In genomic region chr1:172647236-172647635, GRCm38 (mm10) we compare ENCODE assay signal across 37 mouse cellular contexts. TPM values are rescaled to one million over a fixed set of nuclear protein-coding genes. Genes with fewer than 3 reads are reported as not detected.
DNase-seq lines count a peak whose midpoint lies in the region; ATAC-seq and TF ChIP-seq lines count a peak whose summit lies in the region.
"Had no signal": no experiment of that assay in that cellular context is flagged by ENCODE, and none has a peak within 500 bp of the region (broad histone marks: within the 10 kb centered on the region; RNA-seq: fewer than 3 reads in every experiment).

No protein-coding gene starts in this region.

- no peak overlapping the region for H3K9ac ChIP-seq in kidney, embryonic 15.5 days
- no peak overlapping the region for H3K9ac ChIP-seq in midbrain, embryonic 15.5 days
- H3K9ac ChIP-seq: embryonic facial prominence, embryonic 15.5 days; forebrain, embryonic 12.5 days; liver, embryonic 12.5 days; liver, postnatal 0 days; neural tube, embryonic 13.5 days; stomach, embryonic 15.5 days had no signal

- no peaks in the 10 kb centered on the region for H3K9me3 ChIP-seq in kidney, embryonic 15.5 days (replicated peaks)
- no peaks in the 10 kb centered on the region for H3K9me3 ChIP-seq in midbrain, embryonic 15.5 days
- no peaks in the 10 kb centered on the region for H3K9me3 ChIP-seq in midbrain, embryonic 10.5 days (replicated peaks)
- H3K9me3 ChIP-seq: embryonic facial prominence, embryonic 15.5 days; forebrain, embryonic 12.5 days; liver, embryonic 12.5 days; neural tube, embryonic 13.5 days; stomach, embryonic 15.5 days had no signal

- no peak overlapping the region for H3K4me2 ChIP-seq in kidney, embryonic 15.5 days
- H3K4me2 ChIP-seq in midbrain, embryonic 15.5 days = no peak overlapping the region
- H3K4me2 ChIP-seq: embryonic facial prominence, embryonic 15.5 days; forebrain, embryonic 12.5 days; liver, embryonic 12.5 days; neural tube, embryonic 13.5 days; stomach, embryonic 15.5 days had no signal

- WGBS in kidney, embryonic 15.5 days = 32% methylated on average over 4 of the region's 4 CpGs
- WGBS in midbrain, embryonic 15.5 days = 16% methylated on average over 4 of the region's 4 CpGs
- 38% methylated on average over 4 of the region's 4 CpGs for WGBS in midbrain, embryonic 10.5 days

- H3K27ac ChIP-seq in gastrocnemius, adult 2 months = peak overlapping the region; percentile 59; the same call in 1 of the 2 replicates
- no peak overlapping the region for H3K27ac ChIP-seq in kidney, embryonic 15.5 days
- H3K27ac ChIP-seq in midbrain, embryonic 15.5 days = no peak overlapping the region
- no peak overlapping the region for H3K27ac ChIP-seq in midbrain, embryonic 10.5 days (replicated peaks)
- H3K27ac ChIP-seq: embryonic facial prominence, embryonic 15.5 days; forebrain, embryonic 12.5 days; layer of hippocampus, adult 2 months; liver, embryonic 12.5 days; neural tube, embryonic 13.5 days; stomach, embryonic 15.5 days had no signal

- peaks cover 17% of the 10 kb centered on the region for H3K4me1 ChIP-seq in kidney, embryonic 15.5 days
- no peaks in the 10 kb centered on the region for H3K4me1 ChIP-seq in midbrain, embryonic 15.5 days
- H3K4me1 ChIP-seq in midbrain, embryonic 10.5 days = peaks cover 4% of the 10 kb centered on the region
- H3K4me1 ChIP-seq: embryonic facial prominence, embryonic 15.5 days; liver, embryonic 12.5 days; neural tube, embryonic 13.5 days; stomach, embryonic 15.5 days had no signal

- H3K4me3 ChIP-seq in gastrocnemius, adult 2 months = no peak overlapping the region
- H3K4me3 ChIP-seq in kidney, embryonic 15.5 days (replicated peaks) = no peak overlapping the region
- no peak overlapping the region for H3K4me3 ChIP-seq in midbrain, embryonic 15.5 days
- H3K4me3 ChIP-seq in midbrain, embryonic 10.5 days = no peak overlapping the region
- H3K4me3 ChIP-seq: embryonic facial prominence, embryonic 15.5 days; forebrain, embryonic 12.5 days; layer of hippocampus, adult 2 months; liver, embryonic 12.5 days; neural tube, embryonic 13.5 days; stomach, embryonic 15.5 days had no signal

- H3K27me3 ChIP-seq in kidney, embryonic 15.5 days = no peaks in the 10 kb centered on the region
- no peaks in the 10 kb centered on the region for H3K27me3 ChIP-seq in midbrain, embryonic 15.5 days (replicated peaks)
- no peaks in the 10 kb centered on the region for H3K27me3 ChIP-seq in midbrain, embryonic 10.5 days (ENCODE audit: low read depth, poor library complexity, severe bottlenecking)
- H3K27me3 ChIP-seq: embryonic facial prominence, embryonic 15.5 days; forebrain, embryonic 12.5 days; liver, embryonic 12.5 days; neural tube, embryonic 13.5 days; stomach, embryonic 15.5 days had no signal

- intact Hi-C loops in gastrocnemius, adult 2 months (cut with DNase I) = no loop called here

- peak; percentile 53 for ATAC-seq in kidney, embryonic 15.5 days (replicated peaks; ENCODE audit: low FRiP score)
- ATAC-seq in midbrain, embryonic 15.5 days (replicated peaks) = peak; percentile 59
- ATAC-seq: hindbrain, embryonic 16.5 days; liver, embryonic 12.5 days; liver, postnatal 0 days had no signal

- no peak for TF ChIP-seq CTCF in gastrocnemius, adult 2 months (IDR thresholded peaks at IDR 0.05)

- DNase-seq in gastrocnemius, adult 2 months = peak; percentile 43
- DNase-seq in gastrocnemius, adult 8-10 months (ENCODE audit: low spot score in 2 of 2) = no peak
- DNase-seq in kidney, adult 11 months = no peak
- DNase-seq in midbrain, embryonic 10.5 days (ENCODE audit: low spot score) = no peak
- no peak for DNase-seq in spleen, postnatal 36 days (ENCODE audit: low spot score in 2 of 2)
- DNase-seq: adrenal gland, postnatal 14 days; cerebellum, adult 11-12 months; cerebellum, adult 9-11 months; embryo, embryonic 11 days; kidney, adult 2 months; kidney, postnatal 25 days; liver, postnatal 0 days; lung, postnatal 36 days; retina, postnatal 1 day; right cerebral cortex, postnatal 14 days had no signal

- no peaks in the 10 kb centered on the region for H3K36me3 ChIP-seq in kidney, embryonic 15.5 days
- no peaks in the 10 kb centered on the region for H3K36me3 ChIP-seq in midbrain, embryonic 15.5 days (replicated peaks)
- H3K36me3 ChIP-seq in midbrain, embryonic 10.5 days = no peaks in the 10 kb centered on the region
- H3K36me3 ChIP-seq: embryonic facial prominence, embryonic 15.5 days; forebrain, embryonic 12.5 days; liver, embryonic 12.5 days; neural tube, embryonic 13.5 days; stomach, embryonic 15.5 days had no signal

RNA-seq across cellular contexts. Expression of gene Dusp23, which starts 14.5 kb away (rescaled TPM):
- 10 to 100 TPM; 32.4 to 33.4 TPM for total RNA-seq in gastrocnemius, adult 2 months (2021)
- total RNA-seq in gastrocnemius, adult 8-10 months (2022) = 10 to 100 TPM; 28.1 to 33.7 (median 33.5) TPM
- polyA plus RNA-seq in kidney, embryonic 15.5 days (2015; fragmentation: Nextera tagmentation; extraction: Ambion mirVana) = 15.4 and 17.2 TPM in 2 replicates
- polyA plus RNA-seq in midbrain, embryonic 15.5 days (2015; fragmentation: Nextera tagmentation; extraction: Ambion mirVana) = 6.4 and 6.8 TPM in 2 replicates
- 9.1 and 9.5 TPM in 2 replicates for polyA plus RNA-seq in midbrain, embryonic 10.5 days (2016; fragmentation: Nextera tagmentation; extraction: Ambion mirVana)

RNA-seq across cellular contexts. Expression of gene Fcrl6, which starts 44.9 kb away (rescaled TPM):
- total RNA-seq in gastrocnemius, adult 2 months (2021) = not detected
- not detected for total RNA-seq in gastrocnemius, adult 8-10 months (2022)
- polyA plus RNA-seq in kidney, embryonic 15.5 days (2015; fragmentation: Nextera tagmentation; extraction: Ambion mirVana) = not detected in 2 replicates
- polyA plus RNA-seq in midbrain, embryonic 15.5 days (2015; fragmentation: Nextera tagmentation; extraction: Ambion mirVana) = 0.17 and 0.19 TPM in 2 replicates
- polyA plus RNA-seq in midbrain, embryonic 10.5 days (2016; fragmentation: Nextera tagmentation; extraction: Ambion mirVana) = 0.22 and 0.42 TPM in 2 replicates
- total RNA-seq: adrenal gland, postnatal 14 days; gastrocnemius, postnatal 4 days; heart, adult 8-10 months; heart, postnatal 25 days; layer of hippocampus, adult 2 months; layer of hippocampus, postnatal 25 days; left cerebral cortex, adult 8-10 months; left cerebral cortex, postnatal 36 days; megakaryocyte, adult 5-6 weeks; MEL had no signal
- polyA plus RNA-seq: intestine, embryonic 14.5 days; kidney, adult 2 months; liver, embryonic 12.5 days; lung, embryonic 16.5 days; small intestine, adult 2 months; stomach, embryonic 15.5 days had no signal

RNA-seq across cellular contexts. Expression of gene Crp, which starts 50.6 kb away (rescaled TPM):
- under 1 TPM in 1 of 2 experiments, not detected in 1; 0.14 TPM for total RNA-seq in gastrocnemius, adult 2 months (2021)
- total RNA-seq in gastrocnemius, adult 8-10 months (2022) = under 1 TPM in 2 of 4 experiments, not detected in 2; 0.15 to 0.22 TPM
- polyA plus RNA-seq in kidney, embryonic 15.5 days (2015; fragmentation: Nextera tagmentation; extraction: Ambion mirVana) = 0.82 and 1.0 TPM in 2 replicates
- 0.13 TPM in 1 of 2 replicates, not detected in the other for polyA plus RNA-seq in midbrain, embryonic 15.5 days (2015; fragmentation: Nextera tagmentation; extraction: Ambion mirVana)
- not detected in 2 replicates for polyA plus RNA-seq in midbrain, embryonic 10.5 days (2016; fragmentation: Nextera tagmentation; extraction: Ambion mirVana)
- total RNA-seq: heart, adult 8-10 months; heart, postnatal 25 days; layer of hippocampus, adult 2 months; layer of hippocampus, postnatal 25 days; left cerebral cortex, adult 8-10 months; left cerebral cortex, postnatal 36 days; megakaryocyte, adult 5-6 weeks; MEL had no signal
- polyA plus RNA-seq: embryonic facial prominence, embryonic 15.5 days; forebrain, embryonic 12.5 days; hindbrain, embryonic 11.5 days; hindbrain, embryonic 16.5 days; kidney, adult 2 months; limb, embryonic 14.5 days; small intestine, adult 2 months had no signal

RNA-seq across cellular contexts. Expression of gene Slamf8, which starts 56.9 kb away (rescaled TPM):
- under 1 TPM in 1 of 2 experiments, not detected in 1; 0.14 TPM for total RNA-seq in gastrocnemius, adult 2 months (2021)
- not detected for total RNA-seq in gastrocnemius, adult 8-10 months (2022)
- 0.10 and 0.17 TPM in 2 replicates for polyA plus RNA-seq in kidney, embryonic 15.5 days (2015; fragmentation: Nextera tagmentation; extraction: Ambion mirVana)
- not detected in 2 replicates for polyA plus RNA-seq in midbrain, embryonic 15.5 days (2015; fragmentation: Nextera tagmentation; extraction: Ambion mirVana)
- polyA plus RNA-seq in midbrain, embryonic 10.5 days (2016; fragmentation: Nextera tagmentation; extraction: Ambion mirVana) = not detected in 2 replicates
- total RNA-seq: adrenal gland, postnatal 14 days; layer of hippocampus, adult 2 months; layer of hippocampus, postnatal 25 days; left cerebral cortex, postnatal 36 days; MEL had no signal
- polyA plus RNA-seq: embryonic facial prominence, embryonic 15.5 days; forebrain, embryonic 12.5 days; hindbrain, embryonic 11.5 days; hindbrain, embryonic 16.5 days; liver, embryonic 12.5 days; lung, embryonic 16.5 days; neural tube, embryonic 13.5 days had no signal
